Mouse (Mus musculus) MEL (cell line): ENCODE results near the gene Tbc1d9b. TPM values are rescaled to one million over a fixed set of nuclear protein-coding genes. Genes with fewer than 3 reads are reported as not detected.
A peak's percentile ranks its signal among the peaks of the same experiment; 100 is the strongest.

Experiments used
- DNase-seq: peaks from one replicate; pipeline ENCODE4 v3.0.0; 2011; ENCODE audit warnings: low read depth, low spot score
- H3K27ac ChIP-seq: 2 replicates; pipeline ENCODE4 v1.5.1; 2012; ENCODE audit warnings: low read depth, mild to moderate bottlenecking, control low read depth, low read length, moderate library complexity; ENCODE audit not compliant: control insufficient read depth
- H3K27me3 ChIP-seq, 2 experiments: fragments of 150-350 bp in 1 of 2; sonication (generic) in 1 of 2; 2 replicates each; pipeline ENCODE4 v1.6.1; 2012; ENCODE audit warnings: low read length in 2 of 2, mild to moderate bottlenecking in 2 of 2, improper control_type of control experiment in 1 of 2, moderate library complexity in 1 of 2; ENCODE audit not compliant: insufficient read depth in 2 of 2, control insufficient read depth in 1 of 2
- H3K36me3 ChIP-seq, 2 experiments: 2 replicates each; pipeline ENCODE4 v1.6.1; 2012 to 2014; ENCODE audit warnings: low read length in 2 of 2, improper control_type of control experiment in 1 of 2, inconsistent platforms in 1 of 2, mild to moderate bottlenecking in 1 of 2; ENCODE audit not compliant: insufficient read depth in 2 of 2, control insufficient read depth in 1 of 2
- H3K4me1 ChIP-seq, 2 experiments: fragments of 150-350 bp in 1 of 2; sonication (generic) in 1 of 2; 2 replicates each; pipeline ENCODE4 v1.6.1; 2012; ENCODE audit warnings: low read length in 2 of 2, improper control_type of control experiment in 1 of 2, mild to moderate bottlenecking in 1 of 2; ENCODE audit not compliant: insufficient read depth in 2 of 2, control insufficient read depth in 1 of 2
- H3K4me3 ChIP-seq, 2 experiments: fragments of 150-350 bp in 1 of 2; sonication (generic) in 1 of 2; 2 replicates each; pipeline ENCODE4 v1.5.1; 2012; ENCODE audit warnings: low read depth in 2 of 2, low read length in 2 of 2, mild to moderate bottlenecking in 2 of 2, moderate library complexity in 2 of 2, control low read depth in 1 of 2, improper control_type of control experiment in 1 of 2; ENCODE audit not compliant: control insufficient read depth in 1 of 2, insufficient read depth in 1 of 2
- H3K79me2 ChIP-seq: 2 replicates; pipeline ENCODE4 v1.6.1; 2012; ENCODE audit warnings: mild to moderate bottlenecking, low read length, moderate library complexity; ENCODE audit not compliant: control insufficient read depth, poor library complexity, insufficient read depth
- H3K9ac ChIP-seq: 2 replicates; pipeline ENCODE4 v1.6.1; 2012; ENCODE audit warnings: low read depth, mild to moderate bottlenecking, control low read depth, low read length, moderate library complexity; ENCODE audit not compliant: control insufficient read depth, poor library complexity, severe bottlenecking
- H3K9me3 ChIP-seq: fragments of 150-350 bp; sonication (generic); replicated peaks from 2 replicates; pipeline ENCODE4 v1.6.1; 2012; ENCODE audit warnings: mild to moderate bottlenecking, low read length, improper control_type of control experiment, moderate library complexity; ENCODE audit not compliant: insufficient read depth
- BHLHE40 ChIP-seq: IDR thresholded peaks from 2 replicates; pipeline ENCODE4 v1.6.1; 2012; ENCODE audit warnings: low read depth, mild to moderate bottlenecking, inconsistent platforms, low read length, improper control_type of control experiment, borderline replicate concordance
- CHD1 ChIP-seq: IDR thresholded peaks from 2 replicates; pipeline ENCODE4 v1.6.1; 2012; ENCODE audit warnings: low read depth, mild to moderate bottlenecking, inconsistent platforms, low read length, improper control_type of control experiment
- CHD2 ChIP-seq: IDR thresholded peaks from 2 replicates; pipeline ENCODE4 v1.6.1; 2011; ENCODE audit warnings: low read length, improper control_type of control experiment
- CTCF ChIP-seq, 3 experiments: IDR thresholded peaks in 2 of 3; conservative IDR thresholded peaks in 1 of 3; 2 replicates each; pipeline ENCODE4 v1.5.1; 2011 to 2012; ENCODE audit warnings: low read length in 3 of 3, low read depth in 2 of 3, mild to moderate bottlenecking in 2 of 3, improper control_type of control experiment in 1 of 3, inconsistent platforms in 1 of 3, mixed read lengths in 1 of 3, moderate library complexity in 1 of 3; ENCODE audit not compliant: control insufficient read depth in 1 of 3, insufficient read depth in 1 of 3, poor library complexity in 1 of 3, severe bottlenecking in 1 of 3
- EP300 ChIP-seq, 2 experiments: IDR thresholded peaks; 2 replicates each; pipeline ENCODE4 v1.6.1; 2011; ENCODE audit warnings: improper control_type of control experiment in 2 of 2, low read length in 2 of 2, low read depth in 1 of 2, mild to moderate bottlenecking in 1 of 2
- GABPA ChIP-seq: IDR thresholded peaks from 2 replicates; pipeline ENCODE4 v1.6.1; 2012; ENCODE audit warnings: low read depth, mild to moderate bottlenecking, inconsistent platforms, low read length, improper control_type of control experiment, moderate library complexity
- HCFC1 ChIP-seq: IDR thresholded peaks from 2 replicates; pipeline ENCODE4 v1.6.1; 2012; ENCODE audit warnings: low read depth, mild to moderate bottlenecking, inconsistent platforms, low read length, improper control_type of control experiment, moderate library complexity
- KAT2A ChIP-seq: conservative IDR thresholded peaks from 2 replicates; pipeline ENCODE4 v1.6.1; 2012; ENCODE audit warnings: low read depth, low read length, improper control_type of control experiment, inconsistent platforms
- MAX ChIP-seq: IDR thresholded peaks from 2 replicates; pipeline ENCODE4 v1.6.1; 2011; ENCODE audit warnings: low read length, improper control_type of control experiment
- MYB ChIP-seq: IDR thresholded peaks from 2 replicates; pipeline ENCODE4 v1.6.1; 2011; ENCODE audit warnings: mild to moderate bottlenecking, low read depth, low read length, improper control_type of control experiment
- MYC ChIP-seq: IDR thresholded peaks from 2 replicates; pipeline ENCODE4 v1.6.1; 2011; ENCODE audit warnings: low read depth, mild to moderate bottlenecking, low read length, improper control_type of control experiment, moderate library complexity
- NRF1 ChIP-seq: IDR thresholded peaks from 2 replicates; pipeline ENCODE4 v1.6.1; 2014; ENCODE audit warnings: low read depth, mild to moderate bottlenecking, inconsistent platforms, low read length, improper control_type of control experiment, moderate library complexity; ENCODE audit not compliant: poor library complexity, insufficient read depth, severe bottlenecking
- POLR2A ChIP-seq, 2 experiments: IDR thresholded peaks; 2 replicates each; pipeline ENCODE4 v1.6.1; 2011 to 2012; ENCODE audit warnings: low read length in 2 of 2, mild to moderate bottlenecking in 2 of 2, control low read depth in 1 of 2, improper control_type of control experiment in 1 of 2, low read depth in 1 of 2, moderate library complexity in 1 of 2; ENCODE audit not compliant: control insufficient read depth in 1 of 2, insufficient read depth in 1 of 2, poor library complexity in 1 of 2
- POLR2AphosphoS2 ChIP-seq: IDR thresholded peaks from 2 replicates; pipeline ENCODE4 v1.6.1; 2011; ENCODE audit warnings: low read length, improper control_type of control experiment
- POLR2AphosphoS5 ChIP-seq: IDR thresholded peaks from 2 replicates; pipeline ENCODE4 v1.6.1; 2012; ENCODE audit warnings: low read depth, borderline replicate concordance, mild to moderate bottlenecking, inconsistent platforms, low read length, moderate library complexity, mixed read lengths
- RAD21 ChIP-seq: IDR thresholded peaks from 2 replicates; pipeline ENCODE4 v1.6.1; 2011; ENCODE audit warnings: mild to moderate bottlenecking, low read depth, low read length, improper control_type of control experiment
- TBP ChIP-seq: IDR thresholded peaks from 2 replicates; pipeline ENCODE4 v1.8.0; 2011; ENCODE audit warnings: low read depth, low read length, improper control_type of control experiment
- TCF12 ChIP-seq: IDR thresholded peaks from 2 replicates; pipeline ENCODE4 v1.6.1; 2014; ENCODE audit warnings: low read depth, mild to moderate bottlenecking, inconsistent platforms, low read length, improper control_type of control experiment, moderate library complexity
- USF1 ChIP-seq: IDR thresholded peaks from 2 replicates; pipeline ENCODE4 v1.6.1; 2014; ENCODE audit warnings: low read depth, mild to moderate bottlenecking, inconsistent platforms, low read length, improper control_type of control experiment, moderate library complexity
- USF2 ChIP-seq, 2 experiments: IDR thresholded peaks; 2 replicates each; pipeline ENCODE4 v1.6.1; 2011 to 2012; ENCODE audit warnings: improper control_type of control experiment in 2 of 2, low read length in 2 of 2, borderline replicate concordance in 1 of 2, inconsistent platforms in 1 of 2, low read depth in 1 of 2, mild to moderate bottlenecking in 1 of 2; ENCODE audit not compliant: insufficient read depth in 1 of 2
- polyA plus RNA-seq, 2 experiments: library from polyadenylated mRNA; stranded (reverse) in 1 of 2; unstranded in 1 of 2; fragments of >175 nt in 1 of 2; fragments of >200 nt in 1 of 2; gene quantifications; 2 replicates each; pipeline versions ENCODE4 v1.2.1 to v1.2.4; 2012; ENCODE audit warnings: low replicate concordance in 2 of 2, low read depth in 1 of 2; ENCODE audit not compliant: insufficient read length in 2 of 2, insufficient read depth in 1 of 2, missing spikeins in 1 of 2
- total RNA-seq: library from RNA; depleted of rRNA; stranded (reverse); fragments of 300-350 nt; gene quantifications from 2 replicates; pipeline ENCODE4 v1.2.3, GENCODE M21; 2012

Tbc1d9b gene
- total and polyA plus RNA-seq, 3 experiments = 18.6 to 32.5 TPM; not detected in 1

DNA sequence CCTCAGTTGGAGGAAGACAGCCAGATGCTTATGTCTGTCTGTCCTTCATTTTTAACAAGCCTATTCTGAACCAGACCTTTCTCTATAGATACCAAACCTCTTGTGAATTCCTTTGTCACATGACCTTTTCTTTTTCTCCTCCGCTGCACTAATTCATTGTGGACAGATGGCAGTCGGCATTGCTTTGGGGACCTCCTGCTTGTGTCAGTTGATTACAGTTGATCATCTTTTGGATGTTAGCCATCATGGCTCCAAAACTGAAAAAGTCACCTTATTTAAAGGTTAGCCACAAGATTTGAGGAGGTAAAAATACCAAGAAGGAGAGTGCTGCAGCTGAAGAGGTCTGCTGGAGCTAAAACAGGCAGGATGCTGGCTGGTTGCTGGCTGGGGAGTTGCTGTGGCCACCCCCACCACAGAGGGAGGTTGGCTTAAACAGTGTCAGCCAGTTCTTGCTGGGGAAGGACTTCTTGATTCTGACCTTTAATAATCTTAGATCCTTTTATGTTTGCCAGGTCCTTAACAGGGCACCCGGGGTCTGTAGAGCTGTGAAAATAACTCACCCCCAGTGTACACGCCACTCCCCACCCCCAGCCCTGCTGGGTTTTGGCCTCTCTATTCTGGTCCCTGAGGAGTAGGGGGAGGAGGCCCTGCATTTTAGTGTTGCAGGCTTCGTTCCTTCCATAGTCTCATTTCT is 40.1 kb upstream of the Tbc1d9b start:
- TF ChIP-seq USF1 (peak; percentile 28; the same call in 1 of the 2 replicates), TCF12 (no peak), MAX (no peak), CHD2 (no peak), GABPA (no peak), MYC (no peak), BHLHE40 (no peak)
- no peak overlapping the region for H3K4me3 ChIP-seq
- H3K79me2 ChIP-seq = no peaks in the 10 kb centered on the region
- H3K27me3 ChIP-seq = no peaks in the 10 kb centered on the region
- no peaks in the 10 kb centered on the region for H3K4me1 ChIP-seq
- no peak overlapping the region for H3K27ac ChIP-seq
- peaks cover 0 to 20% of the 10 kb centered on the region in 2 experiments; a peak in 2 of 4 replicates for H3K36me3 ChIP-seq
- H3K9me3 ChIP-seq = no peaks in the 10 kb centered on the region
- no peak for DNase-seq
- no peak overlapping the region for H3K9ac ChIP-seq

DNA sequence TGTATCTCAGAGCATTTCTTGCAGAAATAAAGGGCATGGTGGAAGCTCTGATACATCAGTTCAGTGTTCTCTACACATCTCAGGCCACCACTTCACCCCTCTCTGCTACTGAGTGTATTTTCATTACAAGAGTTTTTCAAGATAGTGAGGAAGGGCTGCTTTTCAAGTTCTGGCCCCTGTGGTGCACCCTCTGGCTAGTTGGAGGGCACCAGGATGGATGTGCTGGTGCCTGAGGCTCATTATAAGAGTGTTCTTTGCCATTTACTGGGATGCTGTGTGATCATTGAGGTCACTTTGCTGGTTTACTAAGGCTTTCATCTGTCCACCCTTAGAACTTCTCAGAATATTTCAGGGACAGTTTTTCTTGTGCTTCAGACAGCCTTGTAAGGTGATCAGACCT is 39.5 kb upstream of the Tbc1d9b start:
- Histone ChIP-seq H3K27me3 (no peaks in the 10 kb centered on the region), H3K36me3 (peaks cover 0 to 21% of the 10 kb centered on the region in 2 experiments; a peak in 2 of 4 replicates), H3K9me3 (no peaks in the 10 kb centered on the region)

More for the DNA sequence above, 39.5 kb upstream of the Tbc1d9b start:
- Histone ChIP-seq H3K27ac (no peak overlapping the region), H3K79me2 (no peaks in the 10 kb centered on the region), H3K4me3 (no peak overlapping the region), H3K4me1 (no peaks in the 10 kb centered on the region), H3K9ac (no peak overlapping the region)
- no peak for DNase-seq
- no peak for TF ChIP-seq USF2 (IDR thresholded peaks at IDR 0.05; ENCODE audit: borderline replicate concordance in 1 of 2, insufficient read depth in 1 of 2, low read depth in 1 of 2, low read length in 2 of 2)
- no peak for TF ChIP-seq TBP
- TF ChIP-seq CHD2 = no peak
- no peak for TF ChIP-seq POLR2A (IDR thresholded peaks at IDR 0.05; ENCODE audit: control insufficient read depth in 1 of 2, insufficient read depth in 1 of 2, low read depth in 1 of 2, low read length in 2 of 2, poor library complexity in 1 of 2)
- TF ChIP-seq TCF12 = no peak
- no peak for TF ChIP-seq POLR2AphosphoS5
- no peak for TF ChIP-seq GABPA
- TF ChIP-seq MAX = no peak
- TF ChIP-seq RAD21 = no peak
- no peak for TF ChIP-seq MYC
- TF ChIP-seq MYB = no peak
- no peak for TF ChIP-seq POLR2AphosphoS2
- no peak for TF ChIP-seq CTCF (IDR thresholded peaks at IDR 0.05 in 2 of 3, conservative IDR thresholded peaks at IDR 0.05 in 1 of 3; ENCODE audit: control insufficient read depth in 1 of 3, insufficient read depth in 1 of 3, low read depth in 2 of 3, low read length in 3 of 3, poor library complexity in 1 of 3, severe bottlenecking in 1 of 3)
- no peak for TF ChIP-seq CHD1
- no peak for TF ChIP-seq KAT2A
- TF ChIP-seq NRF1 = no peak
- TF ChIP-seq EP300 (IDR thresholded peaks at IDR 0.05; ENCODE audit: low read depth in 1 of 2, low read length in 2 of 2) = no peak
- TF ChIP-seq HCFC1 = no peak
- TF ChIP-seq BHLHE40 = no peak
- no peak for TF ChIP-seq USF1
